Mouse (Mus musculus) kidney, adult 2 months (tissue): ENCODE data around the gene AC129217.1. TPM values are rescaled to one million over a fixed set of nuclear protein-coding genes. Genes with fewer than 3 reads are reported as not detected.
"Not testable (repeated sequence)": the region's sequence is repeated elsewhere in the genome, so short reads cannot be mapped to it uniquely, and the experiment has no call there.

Experiments
- DNase-seq: peaks from one replicate; pipeline ENCODE4 v3.0.0; 2021
- H3K27ac ChIP-seq: fragments of 200-500 bp; 2 replicates; pipeline ENCODE4 v1.5.1; 2012; ENCODE audit warnings: low read depth, low read length, control low read depth, inconsistent platforms; ENCODE audit not compliant: insufficient read depth
- H3K27me3 ChIP-seq: fragments of 200-500 bp; replicated peaks from 2 replicates; pipeline ENCODE4 v1.6.1; 2012; ENCODE audit warnings: mild to moderate bottlenecking, moderate library complexity, low read length, inconsistent platforms; ENCODE audit not compliant: control insufficient read depth, insufficient read depth
- H3K36me3 ChIP-seq: fragments of 200-500 bp; 2 replicates; pipeline ENCODE4 v1.6.1; 2012; ENCODE audit warnings: mild to moderate bottlenecking, moderate library complexity, low read length, inconsistent platforms; ENCODE audit not compliant: control insufficient read depth, insufficient read depth
- H3K4me1 ChIP-seq: fragments of 200-500 bp; 2 replicates; pipeline ENCODE4 v1.6.1; 2011; ENCODE audit warnings: low read length; ENCODE audit not compliant: control insufficient read depth, insufficient read depth
- H3K4me3 ChIP-seq: fragments of 200-500 bp; 2 replicates; pipeline ENCODE4 v1.5.1; 2011; ENCODE audit warnings: mild to moderate bottlenecking, low read depth, low read length, control low read depth; ENCODE audit not compliant: insufficient read depth
- CTCF ChIP-seq: fragments of 200-500 bp; conservative IDR thresholded peaks from 2 replicates; pipeline ENCODE4 v1.5.1; 2011; ENCODE audit warnings: low read depth, mild to moderate bottlenecking, control low read depth, low read length, moderate library complexity, mixed read lengths; ENCODE audit not compliant: insufficient read depth, insufficient read length
- POLR2A ChIP-seq: fragments of 200-500 bp; IDR thresholded peaks from one replicate; pipeline ENCODE4 v1.6.1; 2011; ENCODE audit warnings: low read depth, low read length, control low read depth
- WGBS: fragments of 180-500 bp; shearing (Covaris S2); methylation state at CpG from one replicate; pipeline ENCODE4 v1.1.7; 2018; 5-methylcytosine and 5-hydroxymethylcytosine counted together
- polyA plus RNA-seq: library from polyadenylated mRNA; depleted of rRNA; stranded (reverse); fragments of >200 nt; gene quantifications from 2 replicates; pipeline ENCODE4 v1.2.3, GENCODE M21; 2012

The AC129217.1 gene
- polyA plus RNA-seq, 1 experiment: 3.5 TPM

GRCm38 (mm10) chr19:8831262-8831661, 1.7 kb downstream of the AC129217.1 start:
- peaks cover 42% of the 10 kb centered on the region for H3K36me3 ChIP-seq
- TF ChIP-seq POLR2A (no peak), CTCF (no peak)
- no peak overlapping the region for H3K4me3 ChIP-seq
- H3K27me3 ChIP-seq: no peaks in the 10 kb centered on the region
- WGBS: 79% methylated on average over 11 of the region's 11 CpGs
- H3K27ac ChIP-seq: no peak overlapping the region
- H3K4me1 ChIP-seq: no peaks in the 10 kb centered on the region
- no peak for DNase-seq

GRCm38 (mm10) chr19:8832971-8833370, 3.4 kb downstream of the AC129217.1 start:
- H3K36me3 ChIP-seq: peaks cover 33% of the 10 kb centered on the region
- WGBS: 91% methylated on average over 4 of the region's 4 CpGs
- no peak overlapping the region for H3K27ac ChIP-seq
- DNase-seq: no peak
- H3K4me1 ChIP-seq: no peaks in the 10 kb centered on the region
- H3K27me3 ChIP-seq: no peaks in the 10 kb centered on the region
- TF ChIP-seq CTCF (no peak), POLR2A (no peak)
- no peak overlapping the region for H3K4me3 ChIP-seq

DNA sequence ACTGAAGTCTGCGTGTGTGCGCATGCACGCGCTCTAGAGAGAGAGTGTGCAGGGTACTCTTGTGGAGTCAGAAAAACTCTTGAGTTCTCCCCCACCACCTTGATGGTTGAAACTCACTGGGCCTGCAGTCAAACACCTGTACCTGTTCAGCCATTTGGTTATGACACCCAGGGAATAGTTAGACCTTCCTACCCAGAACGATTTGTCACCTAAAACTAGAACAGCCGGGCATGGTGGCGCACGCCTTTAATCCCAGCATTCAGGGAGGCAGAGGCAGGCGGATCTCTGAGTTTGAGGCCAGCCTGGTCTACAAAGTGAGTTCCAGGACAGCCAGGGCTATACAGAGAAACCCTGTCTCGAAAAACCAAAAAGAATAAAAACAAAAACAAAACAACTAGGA, 6.8 kb downstream of the AC129217.1 start:
- H3K4me3 ChIP-seq, H3K27me3 ChIP-seq, H3K36me3 ChIP-seq, H3K27ac ChIP-seq: not testable (repeated sequence)
- DNase-seq: peak; percentile 36
- H3K4me1 ChIP-seq: peaks cover 18% of the 10 kb centered on the region
- 91% methylated on average over 10 of the region's 10 CpGs for WGBS

GRCm38 (mm10) chr19:8837251-8837791, 7.7 kb downstream of the AC129217.1 start, which contains the start of gene Bscl2:
Gene Bscl2 (plus strand): TSS chr19:8837467.
- no peaks in the 10 kb centered on the region for H3K27me3 ChIP-seq
- DNase-seq: peak; percentile 89
- TF ChIP-seq POLR2A (peak; percentile 41), CTCF (peak; percentile 32; the same call in 1 of the 2 replicates)
- peaks cover 3% of the 10 kb centered on the region for H3K36me3 ChIP-seq
- peaks cover 20% of the 10 kb centered on the region for H3K4me1 ChIP-seq
- H3K27ac ChIP-seq: peak within 1 kb of the TSS; percentile 89
- H3K4me3 ChIP-seq: peak within 1 kb of the TSS; percentile 75
- WGBS: 1% methylated on average over 38 of the region's 38 CpGs

GRCm38 (mm10) chr19:8838041-8838730, 8.6 kb downstream of the AC129217.1 start:
- 15% methylated on average over 15 of the region's 15 CpGs for WGBS
- Histone ChIP-seq H3K4me3 (peak overlapping the region; percentile 75), H3K4me1 (peaks cover 20% of the 10 kb centered on the region), H3K27ac (peak overlapping the region; percentile 89), H3K27me3 (no peaks in the 10 kb centered on the region), H3K36me3 (no peaks in the 10 kb centered on the region; the same call in 1 of the 2 replicates)
- peak; percentile 89 for DNase-seq
- TF ChIP-seq CTCF: no peak
- TF ChIP-seq POLR2A: no peak

GRCm38 (mm10) chr19:8839103-8839907, 9.7 kb downstream of the AC129217.1 start, which contains the start of gene Gng3:
Gene Gng3 (minus strand): TSS chr19:8839194.
- H3K27ac ChIP-seq: peak within 1 kb of the TSS; percentile 71; the same call in 1 of the 2 replicates

More at GRCm38 (mm10) chr19:8839103-8839907, 9.7 kb downstream of the AC129217.1 start, which contains the start of gene Gng3:
- Histone ChIP-seq H3K4me1 (peaks cover 20% of the 10 kb centered on the region), H3K36me3 (no peaks in the 10 kb centered on the region; the same call in 1 of the 2 replicates), H3K27me3 (no peaks in the 10 kb centered on the region), H3K4me3 (peak within 1 kb of the TSS; percentile 75)
- TF ChIP-seq POLR2A (no peak), CTCF (no peak)
- no peak for DNase-seq
- 80% methylated on average over 11 of the region's 11 CpGs for WGBS
